Mouse (Mus musculus) intestine, postnatal 0 days (tissue): ENCODE measurements around the gene Qars. TPM values are rescaled to one million over a fixed set of nuclear protein-coding genes. Genes with fewer than 3 reads are reported as not detected.

Experiments used
- ATAC-seq: fragments of 200-750 bp; cut with Nextera tagmentation; 2 replicates; pipeline ENCODE4 v1.8.0; 2017; ENCODE audit warnings: mild to moderate bottlenecking, moderate TSS enrichment, moderate library complexity
- H3K27ac ChIP-seq: fragments of 300-500 bp; sonication (generic); 2 replicates; pipeline ENCODE4 v1.5.1; 2014; ENCODE audit warnings: mild to moderate bottlenecking, low read depth, low read length, moderate library complexity
- H3K27me3 ChIP-seq: fragments of 300-500 bp; sonication (generic); replicated peaks from 2 replicates; pipeline ENCODE4 v1.6.1; 2014; ENCODE audit warnings: low read length, mixed read lengths; ENCODE audit not compliant: control insufficient read depth, insufficient read depth
- H3K36me3 ChIP-seq: fragments of 300-500 bp; sonication (generic); 2 replicates; pipeline ENCODE4 v1.6.1; 2014; ENCODE audit warnings: mild to moderate bottlenecking, moderate library complexity; ENCODE audit not compliant: control insufficient read depth, insufficient read depth
- H3K4me1 ChIP-seq: fragments of 300-500 bp; sonication (generic); replicated peaks from 2 replicates; pipeline ENCODE4 v1.6.1; 2014; ENCODE audit warnings: antibody characterized with exemption, low read length, mixed read lengths; ENCODE audit not compliant: control insufficient read depth, insufficient read depth
- H3K4me2 ChIP-seq: fragments of 300-500 bp; sonication (generic); replicated peaks from 2 replicates; pipeline ENCODE4 v1.6.1; 2014; ENCODE audit warnings: low read depth, mild to moderate bottlenecking, moderate library complexity
- H3K4me3 ChIP-seq: fragments of 300-500 bp; sonication (generic); 2 replicates; pipeline ENCODE4 v1.5.1; 2014; ENCODE audit warnings: low read depth, low read length
- H3K9ac ChIP-seq: fragments of 300-500 bp; sonication (generic); 2 replicates; pipeline ENCODE4 v1.6.1; 2014; ENCODE audit warnings: mild to moderate bottlenecking, low read depth, low read length
- H3K9me3 ChIP-seq: fragments of 300-500 bp; sonication (generic); 2 replicates; pipeline ENCODE4 v1.6.1; 2016; ENCODE audit warnings: mixed run types; ENCODE audit not compliant: control insufficient read depth
- CTCF ChIP-seq: sonication (generic); IDR thresholded peaks from 2 replicates; pipeline ENCODE4 v1.5.1; 2016; ENCODE audit warnings: low read depth, mild to moderate bottlenecking, control low read depth, antibody characterized with exemption, moderate library complexity
- WGBS: fragments of 180-500 bp; shearing (Covaris S2); extraction: QIAGEN DNeasy Blood & Tissue Kit; methylation state at CpG from one replicate; pipeline ENCODE4 v1.1.7; 2014; 5-methylcytosine and 5-hydroxymethylcytosine counted together
- polyA plus RNA-seq: library from polyadenylated mRNA; unstranded; fragments of >200 nt; fragmentation: Nextera tagmentation; extraction: Ambion mirVana; gene quantifications from 2 replicates; pipeline ENCODE4 v1.2.1, GENCODE M21; 2015

Qars gene
- polyA plus RNA-seq, 1 experiment from 2014 or later: 66.4 TPM

- ATAC-seq: peak; percentile 36; the same call in 1 of the 2 replicates
- H3K4me2 ChIP-seq: peak within 1 kb of the TSS; percentile 62
- peaks cover 29% of the 10 kb centered on the region for H3K36me3 ChIP-seq
- H3K9ac ChIP-seq: peak within 1 kb of the TSS; percentile 48
- H3K4me3 ChIP-seq: peak within 1 kb of the TSS; percentile 47
- 9% methylated on average over 10 of the region's 10 CpGs for WGBS
- TF ChIP-seq CTCF: no peak
- H3K4me1 ChIP-seq: 0 out of 2 replicates have a peak, but pooled peaks cover 7% of the 10 kb centered on the region
- no peaks in the 10 kb centered on the region for H3K9me3 ChIP-seq
- no peak within 1 kb of the TSS for H3K27ac ChIP-seq
- no peaks in the 10 kb centered on the region for H3K27me3 ChIP-seq
These were observed 27.7 kb upstream of the Qars start, which contains the start of gene Lamb2 for GRCm38 (mm10) chr9:108479721-108480351. TSS of gene Lamb2 (plus strand) at chr9:108479736.

- peaks cover 41% of the 10 kb centered on the region for H3K36me3 ChIP-seq
- TF ChIP-seq CTCF: no peak
- no peaks in the 10 kb centered on the region for H3K27me3 ChIP-seq
- H3K4me3 ChIP-seq: no peak overlapping the region
- H3K4me1 ChIP-seq: 0 out of 2 replicates have a peak, but pooled peaks cover 7% of the 10 kb centered on the region
- H3K27ac ChIP-seq: no peak overlapping the region
- WGBS: 91% methylated on average over 28 of the region's 28 CpGs
- 0 out of 2 replicates have a peak overlapping the region, but pooled peaks have one; percentile 26 for H3K9ac ChIP-seq
- H3K9me3 ChIP-seq: no peaks in the 10 kb centered on the region
- H3K4me2 ChIP-seq: no peak overlapping the region
- ATAC-seq: no peak
These were observed 26.5 kb upstream of the Qars start for GRCm38 (mm10) chr9:108480813-108481519.

- Histone ChIP-seq H3K9me3 (no peaks in the 10 kb centered on the region), H3K36me3 (peaks cover 46% of the 10 kb centered on the region), H3K27me3 (no peaks in the 10 kb centered on the region), H3K9ac (0 out of 2 replicates have a peak overlapping the region, but pooled peaks have one; percentile 26), H3K4me1 (0 out of 2 replicates have a peak, but pooled peaks cover 7% of the 10 kb centered on the region), H3K27ac (no peak overlapping the region), H3K4me3 (no peak overlapping the region), H3K4me2 (no peak overlapping the region)
- TF ChIP-seq CTCF: no peak
- no peak for ATAC-seq
- 88% methylated on average over 19 of the region's 19 CpGs for WGBS
These were observed 25.8 kb upstream of the Qars start for GRCm38 (mm10) chr9:108481520-108482210.

- Histone ChIP-seq H3K9me3 (no peaks in the 10 kb centered on the region), H3K9ac (no peak overlapping the region), H3K27ac (no peak overlapping the region), H3K27me3 (no peaks in the 10 kb centered on the region), H3K36me3 (peaks cover 54% of the 10 kb centered on the region), H3K4me3 (no peak overlapping the region), H3K4me1 (0 out of 2 replicates have a peak, but pooled peaks cover 7% of the 10 kb centered on the region), H3K4me2 (no peak overlapping the region)
- TF ChIP-seq CTCF: no peak
- 93% methylated on average over 18 of the region's 18 CpGs for WGBS
- ATAC-seq: no peak
These were observed 24.3 kb upstream of the Qars start for GRCm38 (mm10) chr9:108483051-108483790.

GRCm38 (mm10) chr9:108484021-108484420 lies 23.5 kb upstream of the Qars start:
- no peak overlapping the region for H3K27ac ChIP-seq
- H3K9me3 ChIP-seq: no peaks in the 10 kb centered on the region
- 94% methylated on average over 15 of the region's 15 CpGs for WGBS
- no peaks in the 10 kb centered on the region for H3K27me3 ChIP-seq
- no peak for TF ChIP-seq CTCF
- H3K4me2 ChIP-seq: no peak overlapping the region
- H3K36me3 ChIP-seq: peaks cover 62% of the 10 kb centered on the region
- ATAC-seq: no peak
- H3K4me1 ChIP-seq: 0 out of 2 replicates have a peak, but pooled peaks cover 7% of the 10 kb centered on the region
- no peak overlapping the region for H3K9ac ChIP-seq
- no peak overlapping the region for H3K4me3 ChIP-seq
